Mouse (Mus musculus) kidney, postnatal 4 days (tissue): Measurements from ENCODE around the gene Ccdc33.

ENCODE experiments used
- DNase-seq, 2 experiments: peaks; one replicate each; pipeline ENCODE4 v3.0.0; 2021; ENCODE audit warnings: mixed read lengths in 2 of 2

Ccdc33 gene

DNA sequence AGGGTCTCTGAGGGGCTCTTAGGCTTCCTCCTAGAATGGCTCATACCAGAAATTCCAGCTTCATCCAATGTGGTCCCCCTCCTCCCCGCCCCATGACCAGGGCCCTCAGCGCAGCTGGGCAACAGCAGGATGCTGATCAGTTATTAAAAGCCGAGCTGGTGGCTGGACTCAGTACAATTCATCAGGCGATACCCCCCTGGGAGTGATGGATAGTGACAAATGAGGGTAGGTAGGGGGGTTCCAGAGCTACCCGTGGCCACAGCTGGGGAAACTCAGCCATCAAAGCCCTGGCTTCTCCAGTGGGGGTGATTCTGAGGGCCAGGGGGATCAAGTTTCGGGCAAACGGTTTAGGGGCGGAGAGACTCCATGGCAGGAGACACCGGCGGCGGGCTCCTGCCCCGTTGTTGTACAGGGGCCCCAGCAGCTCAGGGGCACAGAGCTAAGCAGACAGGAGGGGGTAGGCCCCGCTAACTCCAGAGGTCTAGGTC is 10.3 kb upstream of the Ccdc33 start:
- DNase-seq, result no peak

DNA sequence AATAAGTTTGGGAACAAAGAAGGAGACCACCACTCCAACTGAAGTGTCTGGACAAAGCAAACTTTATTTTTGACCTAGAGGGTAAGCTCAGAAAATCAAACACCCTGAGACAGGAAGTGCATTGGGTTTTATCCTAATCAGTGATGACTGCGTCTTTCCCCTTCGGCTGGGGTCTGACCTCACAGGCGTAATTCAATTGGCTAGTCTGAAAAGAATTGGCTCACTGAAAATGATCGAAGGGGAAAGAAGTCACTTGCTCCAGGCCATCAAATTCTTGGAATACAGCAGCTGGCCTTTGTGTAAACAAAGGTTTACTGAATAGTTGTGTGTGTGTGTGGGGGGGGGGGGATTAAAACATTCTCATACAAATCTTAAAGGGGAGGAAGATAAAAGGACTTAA is 7.2 kb upstream of the Ccdc33 start:
- no peak for DNase-seq

DNA sequence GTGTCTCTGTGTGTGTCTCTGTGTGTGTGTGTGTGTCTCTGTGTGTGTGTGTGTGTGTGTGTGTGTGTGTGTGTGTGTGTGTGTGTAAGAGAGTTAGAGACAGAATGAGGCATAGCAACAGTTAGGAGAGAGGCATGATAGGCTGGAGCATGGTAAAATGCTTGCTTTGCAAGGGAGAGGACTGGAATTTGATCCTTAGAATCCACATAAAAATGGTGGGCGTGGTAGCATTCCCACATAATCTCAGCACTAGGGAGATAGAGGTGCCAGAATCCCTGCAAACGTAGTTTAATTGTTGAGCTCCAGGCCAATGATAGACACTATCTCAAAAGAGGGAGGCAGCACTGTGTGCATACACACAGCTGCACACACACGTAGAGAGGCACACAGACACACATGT is 6.5 kb upstream of the Ccdc33 start:
- DNase-seq, result no peak

DNA sequence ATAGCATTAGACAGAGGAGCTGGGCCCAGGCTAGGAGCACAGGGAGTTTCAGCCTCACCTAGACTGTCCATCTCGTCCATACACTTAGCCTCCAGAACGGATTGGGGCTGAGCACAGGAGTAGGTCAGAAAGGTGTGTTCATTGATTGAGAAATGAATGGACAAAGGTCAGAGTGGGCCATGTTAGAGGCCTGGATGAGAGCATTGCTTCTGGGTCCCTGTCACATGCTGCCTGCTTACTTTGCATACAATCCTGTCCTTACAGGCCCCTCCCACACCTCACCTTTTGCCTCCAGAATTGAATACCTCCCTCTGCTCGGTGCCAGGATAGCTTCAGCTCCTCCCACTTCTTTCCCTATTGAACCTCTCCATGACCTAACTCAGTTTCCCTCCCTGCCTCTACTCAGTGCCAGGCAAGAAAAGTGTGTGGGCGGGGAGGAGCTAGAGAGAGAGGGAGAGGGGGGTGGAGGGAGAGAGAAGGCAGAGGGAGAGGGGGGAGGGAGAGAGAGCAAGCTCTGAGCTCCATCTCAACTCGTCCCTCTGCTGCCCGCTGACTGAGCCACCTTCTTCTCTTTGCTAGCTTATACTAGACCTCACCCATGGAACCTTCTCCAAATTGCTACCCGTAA is 2.5 kb downstream of the Ccdc33 start:
- no peak for DNase-seq

DNA sequence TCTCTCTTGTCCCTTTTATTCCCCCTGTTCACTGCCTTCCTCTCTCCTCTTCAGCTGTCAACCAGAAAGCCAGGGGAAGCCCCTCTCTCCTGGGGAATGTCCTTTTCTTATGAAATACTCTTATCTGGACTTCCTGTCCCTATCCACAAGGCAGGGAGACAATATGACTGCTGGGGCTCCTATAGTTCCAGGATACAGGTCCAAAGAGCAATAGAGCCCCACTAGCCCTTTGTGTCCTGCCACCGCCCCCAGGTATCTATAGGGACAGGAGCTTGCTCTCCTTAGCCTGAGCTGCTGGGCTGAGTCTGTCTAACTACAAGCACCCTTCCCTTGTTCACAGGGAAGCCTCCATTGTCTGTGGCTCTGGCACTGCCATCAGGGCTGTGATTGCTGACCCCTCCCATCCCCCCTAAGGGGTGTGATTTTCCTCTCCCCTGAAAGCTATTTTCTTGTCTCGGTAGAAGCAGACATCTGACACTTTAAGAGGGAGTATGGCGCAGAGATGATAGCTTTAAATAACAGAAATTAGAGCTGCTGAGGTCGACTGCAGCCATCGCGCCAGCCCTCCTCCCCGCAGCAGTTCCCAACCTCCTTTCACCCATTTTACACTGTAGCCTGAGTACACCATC is 3.2 kb downstream of the Ccdc33 start:
- no peak for DNase-seq

DNA sequence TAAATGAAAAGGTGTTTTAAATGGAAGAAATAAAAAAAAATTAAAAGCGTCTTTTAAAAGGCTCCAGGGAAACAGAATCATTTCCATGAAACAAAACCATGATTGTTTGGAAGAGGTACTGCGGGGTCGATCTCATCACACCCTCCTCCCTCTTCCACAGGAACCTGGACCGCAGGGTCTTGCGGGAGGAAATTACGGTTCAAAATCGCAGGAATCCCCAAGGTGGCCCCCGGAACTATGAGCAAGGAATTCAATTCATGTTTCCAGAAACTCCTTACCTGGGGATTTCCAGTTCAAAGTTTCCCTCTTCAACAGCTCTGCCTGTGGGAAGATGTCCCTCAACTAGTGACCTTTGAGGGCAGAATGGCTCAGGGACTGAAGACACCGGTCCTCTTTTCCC is 4.6 kb downstream of the Ccdc33 start:
- DNase-seq, result no peak

DNA sequence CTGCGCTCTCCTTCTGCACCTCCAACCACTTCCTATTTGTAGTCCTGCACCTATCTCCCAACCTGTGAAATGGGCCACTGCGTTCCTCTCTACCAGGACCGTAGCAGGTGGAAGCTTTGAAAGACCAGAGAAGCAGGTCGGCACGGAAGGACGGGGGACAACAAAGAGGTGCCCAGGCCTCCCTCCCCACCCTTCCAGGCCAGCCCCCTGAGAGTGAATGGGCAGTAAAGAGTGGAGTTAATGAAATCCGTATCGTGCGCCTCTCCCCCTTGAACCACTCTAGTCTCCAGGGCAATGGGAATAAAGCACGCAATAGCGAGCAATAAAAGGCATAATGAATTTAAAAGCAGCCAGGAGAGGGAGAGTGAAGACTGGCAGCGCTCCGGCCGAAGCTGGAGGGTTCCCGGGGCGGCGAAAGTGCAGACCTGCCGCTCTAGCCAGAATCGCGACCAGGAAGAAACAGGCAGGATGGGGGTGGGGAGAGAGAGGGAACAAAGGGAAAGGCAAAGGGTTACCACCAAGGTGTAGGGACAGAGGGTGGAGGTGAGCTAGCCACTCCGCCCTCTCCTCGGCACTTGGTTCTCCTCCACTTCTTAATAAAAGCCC is 5.2 kb downstream of the Ccdc33 start:
- DNase-seq, result peak; percentile 48 to 59

DNA sequence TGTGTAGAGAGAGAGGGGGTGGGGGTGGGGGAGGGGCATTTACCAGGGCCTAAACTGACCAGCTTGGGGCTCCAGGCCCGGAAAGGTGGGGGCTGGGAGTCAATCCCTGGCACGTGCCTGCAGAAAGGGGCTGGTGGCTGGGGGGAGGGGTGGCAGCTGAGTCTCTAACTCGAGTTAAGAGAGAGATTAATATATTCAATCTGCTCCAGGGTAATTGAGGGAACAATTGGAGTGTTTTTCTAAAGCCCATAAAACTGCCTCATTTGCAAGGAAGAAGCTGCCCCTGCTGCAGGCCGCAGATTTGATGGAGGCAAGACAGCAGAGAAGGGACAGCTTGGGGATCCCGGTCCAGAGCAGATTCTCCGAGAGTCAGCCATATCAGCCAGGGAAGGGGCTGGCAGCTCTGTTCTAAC is 5.8 kb downstream of the Ccdc33 start:
- DNase-seq, result peak; percentile 80 to 85

DNA sequence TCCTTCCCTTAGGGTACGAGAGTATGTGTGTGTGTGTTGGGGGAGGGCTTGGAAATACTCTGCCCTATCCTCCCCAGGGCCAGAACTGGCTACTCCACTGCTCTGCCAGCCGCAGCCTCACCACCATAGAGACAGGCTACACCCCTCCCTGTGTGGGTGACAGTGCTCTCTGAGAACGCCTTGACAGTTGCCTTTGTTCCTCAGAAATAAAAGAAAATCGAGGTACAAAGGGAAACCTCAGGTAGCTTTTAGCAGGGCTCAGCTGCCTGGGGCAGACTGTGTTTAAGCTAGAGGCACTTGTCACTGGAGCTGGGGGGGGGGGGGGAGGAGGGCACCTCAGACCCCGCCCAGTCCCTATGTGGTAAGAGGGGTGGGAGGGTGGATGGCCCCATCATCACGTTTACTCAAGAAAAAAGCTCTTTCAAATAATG is 6.3 kb downstream of the Ccdc33 start:
- DNase-seq, result no peak

DNA sequence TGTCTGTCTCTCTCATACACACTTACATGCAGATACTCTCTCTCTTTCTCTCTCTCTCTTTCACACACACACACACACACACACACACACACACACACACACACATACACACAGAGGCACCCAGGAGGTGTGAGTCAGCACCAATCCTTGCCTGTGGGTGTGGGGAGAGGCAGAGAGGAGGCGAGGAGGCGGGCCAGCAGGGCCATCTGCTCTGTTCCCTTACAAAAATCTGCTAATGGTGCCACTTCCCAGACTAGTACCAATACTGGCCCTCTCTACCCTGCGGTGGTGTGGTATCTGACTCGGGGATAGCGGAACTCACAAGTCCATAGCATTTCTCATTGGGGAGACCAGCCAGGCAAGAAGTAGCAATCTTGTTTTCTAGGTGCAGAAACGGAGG is 7.2 kb downstream of the Ccdc33 start:
- no peak for DNase-seq

DNA sequence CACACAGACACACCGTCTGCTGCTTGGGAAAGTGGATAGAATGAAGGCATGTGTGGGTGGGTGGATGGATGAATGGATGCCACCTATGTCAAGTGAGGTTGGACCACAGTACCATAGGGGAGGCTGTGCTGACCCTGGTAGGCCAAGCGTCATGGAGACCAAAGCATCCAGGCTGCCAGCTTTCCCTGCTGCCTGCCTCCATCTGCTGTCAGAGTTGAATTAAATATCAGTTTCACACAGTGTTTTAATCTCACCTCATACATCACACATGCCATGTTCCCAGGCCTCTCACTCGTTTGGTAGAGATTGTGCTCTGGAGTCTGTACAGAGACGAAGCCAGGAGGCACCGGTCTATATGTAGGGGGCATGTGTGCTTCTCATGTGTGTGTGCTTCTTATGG is 7.8 kb downstream of the Ccdc33 start:
- no peak for DNase-seq

DNA sequence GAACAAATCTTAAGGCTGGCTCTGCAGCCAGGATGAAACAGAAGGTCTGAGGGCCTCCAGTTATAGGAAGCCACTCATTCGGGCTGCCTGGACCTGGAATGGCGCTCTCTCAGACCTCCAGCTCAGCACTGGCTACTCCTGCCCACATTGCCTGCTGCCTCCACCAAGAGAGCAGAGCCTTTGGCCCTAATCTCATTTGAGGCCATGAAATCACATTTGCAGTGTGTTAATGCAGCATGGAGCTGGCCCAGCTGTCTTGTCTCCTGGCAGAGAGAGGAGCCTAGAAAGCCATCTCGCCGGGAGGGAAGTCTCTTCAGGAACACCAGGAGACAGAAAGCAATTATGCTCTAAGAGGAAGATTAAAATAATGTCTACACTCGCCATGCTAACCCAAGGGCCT is 11.1 kb downstream of the Ccdc33 start:
- DNase-seq, result peak; percentile 34 to 38

DNA sequence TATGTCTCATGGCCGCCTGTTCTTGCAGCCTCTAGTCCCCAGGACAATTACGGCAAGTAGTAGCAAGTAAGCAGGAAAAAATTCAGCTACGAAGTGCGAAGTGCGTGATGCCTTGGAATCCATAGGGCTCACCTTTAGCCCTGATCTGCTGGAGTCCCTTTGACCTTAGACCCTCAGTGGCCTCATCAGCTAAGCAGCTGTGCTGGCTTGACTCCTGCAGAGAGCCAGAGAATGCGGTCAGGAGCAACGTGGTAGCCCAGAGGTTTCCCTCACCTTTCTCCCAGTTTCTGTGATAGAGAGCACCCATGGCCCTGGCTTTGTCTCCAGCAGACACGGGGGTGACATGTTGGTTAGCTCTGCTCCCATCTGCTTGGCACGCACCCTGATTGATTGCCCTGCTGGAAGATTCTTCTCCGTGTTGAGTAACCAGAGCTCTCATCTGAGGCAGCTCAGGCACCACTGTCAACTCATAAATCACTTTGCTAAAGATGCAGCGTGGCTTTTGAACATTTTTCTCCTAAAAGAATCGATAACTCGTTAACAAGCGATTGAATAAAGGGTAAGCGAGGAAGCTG is 12.9 kb downstream of the Ccdc33 start:
- DNase-seq, result no peak

DNA sequence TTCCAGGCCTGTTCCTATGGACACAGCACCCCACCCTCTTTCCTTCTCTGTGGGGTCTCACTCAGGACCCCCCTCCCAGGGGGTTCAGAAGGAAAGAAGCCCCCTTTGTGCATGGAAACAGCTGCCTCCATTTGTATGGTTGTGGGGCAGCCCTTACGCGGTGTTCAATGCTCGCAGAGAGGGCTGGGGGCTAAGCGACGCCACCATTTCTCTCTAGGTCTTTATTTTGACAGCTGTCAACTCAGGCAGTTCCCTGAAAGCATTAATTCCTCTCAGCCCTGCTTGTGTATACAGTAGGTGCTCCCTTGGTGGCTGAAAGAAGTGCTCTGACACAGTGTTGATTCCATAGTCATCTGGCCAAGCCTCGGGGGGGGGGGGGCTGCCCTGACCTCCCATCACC is 15.0 kb downstream of the Ccdc33 start:
- no peak for DNase-seq

DNA sequence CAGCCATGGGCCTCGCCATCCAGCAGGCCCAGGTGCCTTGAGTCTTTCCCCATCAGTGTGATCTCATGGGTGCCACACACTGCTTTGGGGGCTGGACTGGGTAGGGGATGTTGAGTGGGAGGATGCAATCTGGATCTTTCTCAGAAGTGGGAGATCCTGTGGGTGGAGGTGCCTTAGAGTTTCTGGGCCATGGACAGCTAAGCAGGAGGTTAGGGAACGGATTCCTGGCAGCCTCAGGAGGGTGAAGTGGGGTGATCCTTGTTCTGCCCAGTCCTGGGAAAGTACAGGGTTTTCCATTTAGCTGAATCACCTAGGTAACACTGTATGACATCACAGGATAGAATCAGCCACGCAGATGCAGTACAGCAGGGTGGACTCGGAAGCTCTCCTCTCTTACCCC is 16.6 kb downstream of the Ccdc33 start:
- no peak for DNase-seq

DNA sequence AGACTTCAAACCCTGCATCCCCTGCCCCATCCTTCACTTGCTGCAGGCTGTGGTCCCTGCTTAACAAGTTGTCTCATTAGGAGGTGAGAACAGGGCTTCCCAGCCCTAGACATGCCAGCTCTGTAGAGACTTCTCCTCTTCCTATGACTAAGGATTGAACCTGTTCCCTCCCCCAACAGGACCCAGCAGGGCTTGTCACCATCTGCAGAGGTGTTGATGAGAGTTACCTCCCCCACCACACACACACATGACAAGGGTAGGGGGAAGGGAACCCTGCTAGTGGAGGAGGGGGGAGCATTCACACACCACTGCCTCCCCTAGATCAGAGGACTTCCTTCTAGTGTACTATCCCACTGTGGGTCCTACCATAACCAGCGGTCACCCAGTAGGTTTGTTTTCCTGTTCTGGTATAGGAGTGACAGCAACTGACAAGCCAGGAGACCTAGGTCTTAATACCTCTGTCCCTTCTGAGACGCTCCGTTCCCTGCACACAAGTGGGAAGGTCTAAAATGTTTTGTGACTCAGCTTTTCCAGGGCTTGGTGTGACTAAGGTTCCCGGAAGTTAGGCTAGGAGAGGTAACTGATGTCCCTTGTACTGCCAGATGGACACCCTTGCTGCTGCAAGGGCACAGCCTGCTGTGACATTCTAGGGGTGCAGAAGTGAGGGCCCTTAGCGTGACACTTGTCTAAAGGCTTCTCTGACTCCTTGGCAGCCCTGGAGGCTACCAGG is 18.6 kb downstream of the Ccdc33 start:
- DNase-seq, result no peak

DNA sequence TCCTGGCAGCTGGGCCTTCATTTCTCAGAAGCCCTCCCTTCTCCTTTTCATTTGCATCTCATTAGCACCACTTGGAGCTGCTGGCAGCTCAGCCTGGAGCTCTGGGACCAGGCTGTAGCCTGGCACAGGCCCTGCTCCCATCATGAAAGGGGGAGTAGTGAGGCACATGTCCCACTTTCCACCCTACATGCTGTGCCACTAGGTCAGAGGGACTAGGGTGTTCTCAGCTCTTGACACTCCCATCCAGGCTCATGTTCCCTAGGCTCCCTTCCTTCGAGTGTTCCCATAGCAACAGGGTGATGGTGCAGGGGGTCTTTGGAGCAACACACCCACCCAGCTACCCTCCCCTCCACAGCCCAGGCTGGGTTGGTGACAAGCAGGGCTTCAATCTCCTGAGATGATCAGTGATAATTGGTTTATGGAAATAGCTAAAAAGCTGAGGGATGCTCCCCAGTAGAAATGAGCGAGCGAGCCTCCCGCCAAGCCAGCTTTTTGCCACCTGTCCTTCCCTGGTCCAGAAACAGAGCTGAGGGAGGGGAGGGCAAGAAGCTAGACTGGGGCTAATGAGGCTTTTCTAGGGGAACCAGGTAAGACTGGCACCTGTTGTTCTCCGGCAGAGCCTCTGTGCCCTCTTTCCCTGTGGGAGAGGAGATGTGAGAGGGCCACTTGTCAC is 21.9 kb downstream of the Ccdc33 start:
- no peak for DNase-seq

DNA sequence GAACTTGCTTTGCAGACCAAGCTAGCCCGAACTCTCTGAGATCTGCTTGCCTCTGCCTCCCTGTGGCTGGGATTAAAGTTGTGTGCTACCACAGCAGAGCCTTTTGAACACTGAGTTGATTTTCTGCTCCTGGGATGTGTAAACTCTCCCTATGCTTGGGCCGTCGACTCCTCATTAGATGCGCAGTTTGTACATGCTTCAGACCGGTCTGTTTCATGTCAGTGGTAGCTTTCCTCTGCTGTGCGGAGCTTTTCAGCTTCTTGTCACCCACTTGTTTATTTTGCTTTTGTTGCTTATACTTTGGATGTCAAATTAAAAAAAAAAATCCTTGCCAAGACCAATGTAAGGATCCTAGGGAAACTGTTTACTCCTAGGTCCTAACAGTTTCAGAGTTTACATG is 22.6 kb downstream of the Ccdc33 start:
- DNase-seq, result no peak

DNA sequence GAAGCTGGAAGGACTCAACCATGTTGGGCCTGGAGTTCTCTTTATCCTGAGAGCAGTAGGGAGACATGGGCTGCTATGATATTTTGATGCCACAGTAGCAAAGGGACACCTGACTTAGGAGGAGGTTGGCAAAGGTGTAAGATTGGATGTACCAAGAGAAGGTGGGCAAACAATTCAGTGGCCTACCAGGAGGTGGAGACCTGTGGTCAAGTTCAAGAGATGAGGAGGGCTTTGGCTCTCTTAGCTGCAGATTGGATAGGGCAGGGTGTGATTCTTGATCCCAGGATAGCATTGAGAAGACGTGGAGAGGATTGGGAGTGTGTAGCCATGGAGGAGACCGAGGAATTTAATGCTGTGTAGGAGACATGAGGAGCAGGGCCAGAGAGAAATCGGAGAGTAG is 24.8 kb downstream of the Ccdc33 start:
- no peak for DNase-seq

DNA sequence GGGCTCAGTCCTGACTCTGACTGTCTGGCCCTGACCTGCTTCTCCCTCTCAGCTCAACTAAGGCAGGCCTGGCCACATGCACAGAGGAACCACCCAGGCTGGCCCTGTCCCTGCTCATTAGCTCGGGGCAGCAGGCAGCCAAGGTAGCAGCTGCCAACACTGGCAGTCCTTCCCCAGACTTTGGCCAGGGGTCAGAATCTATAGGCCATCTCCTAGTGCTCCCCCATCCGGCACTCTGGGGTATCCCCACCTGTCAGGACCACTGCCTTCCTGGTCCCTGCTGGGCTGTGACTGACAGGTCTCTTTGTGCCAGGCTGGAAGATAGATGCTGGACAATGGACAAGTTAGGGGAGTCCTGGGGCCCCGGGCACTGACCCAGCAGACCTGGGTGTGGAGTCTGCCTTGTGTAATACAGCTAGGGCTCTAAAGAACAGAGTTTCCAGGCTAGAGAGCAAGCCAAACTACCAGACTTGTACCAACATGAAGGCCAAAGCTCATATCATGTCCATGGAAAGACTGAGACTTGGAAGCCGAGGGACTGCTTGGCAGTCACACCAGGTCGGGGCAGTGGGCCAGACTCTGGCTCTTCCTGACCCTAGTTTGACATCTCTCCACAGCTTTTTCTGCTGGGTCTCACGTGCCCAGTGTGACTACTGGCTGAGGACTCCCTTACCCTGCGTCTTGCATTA is 25.9 kb downstream of the Ccdc33 start:
- DNase-seq, result no peak

DNA sequence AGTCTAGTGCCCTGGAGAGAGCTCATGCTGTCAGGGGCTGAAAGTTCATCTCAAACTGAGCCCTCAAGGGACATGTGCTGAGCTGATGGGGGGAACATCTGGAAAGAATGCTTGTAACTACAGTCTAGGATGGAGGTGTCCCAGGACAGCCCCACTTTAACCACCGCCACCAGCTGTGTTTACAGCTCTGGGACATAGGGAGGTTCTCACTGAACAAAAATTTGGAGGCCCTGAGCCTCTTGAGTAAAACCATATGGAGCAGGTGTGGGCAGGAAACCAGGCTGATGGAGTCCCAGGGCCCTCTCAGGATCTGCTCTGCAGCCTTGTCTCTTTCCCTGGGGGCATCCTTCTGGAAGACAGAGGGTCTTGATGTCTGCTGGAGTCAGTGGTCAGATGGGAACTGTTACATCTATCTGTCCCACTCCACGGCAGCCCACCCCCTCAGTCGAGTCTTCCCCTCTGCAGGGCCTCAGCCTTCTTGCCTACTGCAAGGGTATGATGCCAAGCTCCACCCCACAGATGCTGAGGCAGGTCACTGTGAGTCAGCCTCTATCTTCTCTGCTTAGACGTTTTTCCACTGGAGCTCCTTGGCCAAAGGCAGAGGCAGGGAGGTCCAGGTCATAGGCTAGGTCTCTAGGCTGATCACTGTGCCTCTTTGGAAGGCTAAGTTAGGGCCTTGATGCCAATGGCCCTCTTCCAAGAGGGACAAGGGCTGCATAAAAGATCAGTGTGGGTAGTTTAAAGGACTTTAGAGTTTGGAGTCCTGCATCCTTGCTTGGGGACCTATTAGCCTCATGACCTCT is 26.8 kb downstream of the Ccdc33 start:
- no peak for DNase-seq
